Mouse (Mus musculus) left cerebral cortex, adult 8-10 months (tissue): ENCODE measurements at regions not wholly inside any gene's neighbourhood (a gene's known extent, or its start where the extent isn't known, plus 50 kb on each side); places are given as distances from the start of the nearest gene placed in this dataset.

Experiments used
- DNase-seq, 2 experiments: peaks; one replicate each; pipeline ENCODE4 v3.0.0; 2022; ENCODE audit warnings: low spot score in 2 of 2

DNA sequence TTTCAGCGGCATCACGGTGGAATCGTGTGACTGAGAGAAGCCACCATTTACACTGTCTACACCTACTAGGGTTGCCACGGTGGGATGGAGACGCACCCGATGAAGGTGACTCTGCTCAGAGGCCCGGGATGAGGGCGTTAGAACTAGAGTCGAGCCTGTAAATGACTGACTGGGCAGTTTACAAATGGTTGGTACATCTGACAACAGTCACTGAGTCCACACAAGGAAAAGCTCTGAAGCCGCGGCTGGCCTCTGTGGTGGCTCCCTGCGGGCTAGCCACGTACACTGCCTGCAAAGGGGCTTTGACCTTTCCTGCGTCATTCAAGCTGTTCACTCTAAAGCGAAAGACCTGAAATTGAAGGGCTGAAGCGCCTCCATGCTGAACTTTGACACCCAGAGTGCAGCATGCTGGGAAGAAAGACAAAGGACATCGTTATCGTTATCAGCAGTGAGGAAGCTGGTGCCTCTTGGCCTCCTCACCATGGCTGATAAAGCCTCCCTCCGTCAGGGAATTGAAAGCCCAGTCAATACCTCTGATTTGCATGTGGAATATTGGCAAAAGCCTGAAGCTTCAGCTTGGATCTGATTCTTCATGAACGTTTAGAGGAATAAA lies 462.1 kb upstream of the Arglu1 start:
- DNase-seq = no peak

DNA sequence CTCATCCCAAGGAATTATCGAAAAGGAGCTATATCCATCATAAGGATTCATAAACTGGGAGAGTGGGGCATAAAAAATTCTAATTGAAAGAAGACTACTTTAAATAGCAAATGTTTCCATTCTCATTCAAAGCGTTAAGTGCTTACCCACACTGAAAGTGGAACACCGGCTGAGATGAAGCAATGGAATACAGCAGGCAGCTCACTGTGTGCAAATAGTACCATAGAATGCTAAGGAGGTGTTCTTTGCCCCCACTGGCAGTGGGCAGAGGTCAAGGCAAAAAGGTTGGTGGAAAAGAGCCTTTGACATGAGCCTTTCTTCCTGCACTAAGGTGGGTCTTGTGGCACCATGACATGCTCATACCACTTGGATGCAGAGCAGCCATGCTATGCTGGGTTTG lies 454.0 kb upstream of the Arglu1 start:
- DNase-seq = no peak

- no peak for DNase-seq
Observed at GRCm38 (mm10) chr8:9139781-9140180, 449.5 kb upstream of the Arglu1 start.

DNA sequence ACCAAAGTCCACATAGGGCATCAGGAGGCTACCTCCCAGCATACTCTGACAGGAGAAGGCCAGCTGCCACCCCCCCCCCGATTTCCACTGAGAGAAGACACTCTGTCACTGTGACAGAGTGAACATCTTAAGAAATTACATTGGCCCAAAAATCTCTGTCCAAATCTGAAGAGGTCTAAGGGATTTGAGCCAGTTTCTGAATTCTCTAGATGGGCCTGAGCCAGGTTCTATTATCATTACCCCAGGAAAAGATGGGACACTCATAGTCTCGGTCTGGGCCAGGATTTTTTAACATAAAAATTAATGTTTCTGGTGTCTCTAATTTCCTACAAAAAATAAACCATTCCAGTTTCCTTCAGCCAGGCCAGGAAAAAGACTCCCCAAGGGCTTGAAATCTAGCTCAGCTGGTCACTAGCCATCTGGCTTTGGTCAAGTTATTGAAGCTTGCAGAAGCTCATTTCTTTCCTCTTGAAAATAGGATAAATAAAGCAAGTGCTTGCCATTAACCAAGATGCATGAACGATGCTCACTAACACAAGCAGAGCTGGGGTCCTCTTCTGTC lies 448.8 kb upstream of the Arglu1 start:
- no peak for DNase-seq

- DNase-seq = no peak
Observed at GRCm38 (mm10) chr8:9133758-9134157, 443.4 kb upstream of the Arglu1 start.

- no peak for DNase-seq
Observed at GRCm38 (mm10) chr8:9132612-9133218, 442.4 kb upstream of the Arglu1 start.

DNA sequence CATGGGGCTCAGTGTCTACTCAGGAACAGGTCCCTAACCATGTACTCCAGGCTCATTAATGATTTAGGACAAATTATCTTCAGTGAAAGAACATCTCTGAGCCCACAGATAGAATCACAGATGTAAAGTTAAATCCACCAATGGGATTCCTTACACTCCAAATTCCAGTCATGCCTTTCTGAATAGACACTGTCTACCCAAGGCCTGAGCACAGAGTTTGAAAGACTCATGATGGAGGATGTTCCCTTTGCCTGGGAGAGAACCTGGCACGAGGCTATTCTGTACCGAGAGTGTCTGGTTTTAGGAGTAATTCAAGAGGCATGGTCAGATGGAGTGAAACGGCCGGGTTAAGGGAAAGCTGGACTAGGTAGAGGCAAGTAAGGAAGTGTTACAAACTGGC lies 440.9 kb upstream of the Arglu1 start:
- no peak for DNase-seq

DNA sequence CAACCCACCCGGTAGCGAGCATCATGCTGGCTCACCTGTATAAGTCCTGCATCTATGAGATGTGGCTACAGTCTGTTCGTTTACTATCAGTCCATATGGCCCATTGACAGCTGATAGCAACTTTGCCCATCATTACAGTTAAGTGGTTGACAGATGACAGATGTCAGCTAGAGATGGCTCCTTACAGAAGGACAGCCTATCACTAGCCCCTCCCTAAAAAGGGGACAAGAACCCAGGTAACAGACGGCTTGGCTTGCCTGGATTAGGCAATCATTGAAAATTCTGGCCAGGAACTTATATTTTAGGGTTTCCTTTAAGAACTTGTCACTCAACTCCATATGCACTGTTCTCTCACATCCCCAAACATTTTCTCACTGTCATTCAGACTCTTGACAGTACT lies 434.2 kb upstream of the Arglu1 start:
- no peak for DNase-seq

- no peak for DNase-seq
Observed at GRCm38 (mm10) chr8:9117809-9118737, 427.8 kb upstream of the Arglu1 start.

DNA sequence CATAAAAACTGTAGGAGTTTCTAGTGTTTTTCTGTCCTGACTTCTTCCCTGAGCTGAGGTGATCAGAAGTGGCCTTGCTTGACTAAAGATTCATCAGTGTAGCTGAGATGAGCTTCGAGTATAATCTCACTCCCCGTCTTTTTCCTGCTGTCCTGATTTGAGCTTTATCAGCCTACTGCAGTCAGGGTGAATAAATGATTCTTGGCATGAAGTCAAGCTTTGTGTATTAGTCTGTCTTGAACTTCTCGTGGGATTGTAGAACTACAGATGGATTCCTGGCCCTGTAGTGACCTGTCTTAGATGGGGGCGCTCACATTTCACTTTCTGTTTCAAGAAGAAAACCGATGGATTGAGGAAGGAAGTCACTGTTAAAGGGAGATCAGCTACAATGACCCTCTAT lies 405.7 kb upstream of the Arglu1 start:
- no peak for DNase-seq

DNA sequence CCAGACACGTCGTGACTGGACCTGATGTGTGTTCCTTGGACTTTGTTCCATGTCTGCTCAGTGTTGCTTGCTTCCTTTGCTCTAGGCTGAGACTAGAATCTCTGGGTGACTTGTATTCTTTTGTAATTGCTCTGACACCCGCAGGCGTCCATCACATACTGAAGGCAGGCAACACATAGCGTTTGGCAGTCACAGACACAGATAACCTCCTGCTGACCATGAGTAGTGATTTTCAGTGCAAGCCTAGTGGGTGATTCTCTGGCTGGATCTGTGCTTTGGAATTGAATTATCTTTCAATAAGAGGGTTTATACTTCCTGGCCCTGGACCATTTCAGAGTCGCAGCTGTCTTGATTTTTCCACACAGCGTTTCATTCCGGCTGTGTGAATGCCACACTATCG lies 403.7 kb upstream of the Arglu1 start:
- DNase-seq = no peak

- no peak for DNase-seq
Observed at GRCm38 (mm10) chr8:9093356-9093755, 403.0 kb upstream of the Arglu1 start.

- no peak for DNase-seq
Observed at GRCm38 (mm10) chr8:9072724-9073123, 382.4 kb upstream of the Arglu1 start.

- DNase-seq = no peak
Observed at GRCm38 (mm10) chr8:9072286-9072685, 382.0 kb upstream of the Arglu1 start.

- DNase-seq = no peak
Observed at GRCm38 (mm10) chr8:9070953-9071352, 380.6 kb upstream of the Arglu1 start.

- no peak for DNase-seq
Observed at GRCm38 (mm10) chr8:9069845-9070244, 379.5 kb upstream of the Arglu1 start.

- DNase-seq = no peak
Observed at GRCm38 (mm10) chr8:9067731-9068130, 377.4 kb upstream of the Arglu1 start.

DNA sequence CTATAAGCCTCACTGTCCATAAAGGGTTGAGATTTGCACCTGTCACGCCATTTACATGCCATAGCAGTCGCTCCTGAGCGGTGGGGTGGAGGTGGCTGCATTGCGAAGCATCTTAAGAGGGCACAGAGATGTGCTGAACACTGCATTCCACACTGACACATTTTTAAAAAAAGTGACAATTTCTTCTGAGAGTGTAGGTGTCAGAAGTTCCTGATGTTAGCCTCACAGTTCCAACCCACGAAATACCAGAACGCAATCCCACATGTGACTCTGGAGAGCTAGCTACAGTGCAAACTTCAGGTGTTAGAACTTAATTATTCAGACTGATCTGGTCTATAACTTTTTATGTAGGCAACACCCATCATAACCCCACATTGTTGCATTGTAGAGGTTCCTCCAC lies 369.8 kb upstream of the Arglu1 start:
- peak in 1 of 2 experiments; percentile 11 for DNase-seq

GRCm38 (mm10) chr8:9055416-9055819 lies 365.1 kb upstream of the Arglu1 start:
- DNase-seq = no peak

GRCm38 (mm10) chr8:9054801-9055200 lies 364.5 kb upstream of the Arglu1 start:
- DNase-seq = no peak

GRCm38 (mm10) chr8:9051699-9052098 lies 361.4 kb upstream of the Arglu1 start:
- peak in 1 of 2 experiments; percentile 18 for DNase-seq
